Mouse (Mus musculus) pancreas, adult 10 weeks (tissue): Measurements from ENCODE around the gene Vsig8. TPM values are rescaled to one million over a fixed set of nuclear protein-coding genes. Genes with fewer than 3 reads are reported as not detected.

Source experiments
- polyA plus RNA-seq: library from polyadenylated mRNA; stranded (reverse); fragments of 350-450 nt; fragmentation: Illumina TruSeq; extraction: RNeasy Lipid Tissue Mini Kit (QIAGEN cat#74804); gene quantifications from one replicate; pipeline ENCODE4 v1.2.3, GENCODE M21; 2015; ENCODE audit warnings: low read depth, low replicate concordance; ENCODE audit not compliant: insufficient read depth

Vsig8 gene
- not detected for polyA plus RNA-seq

GRCm38 (mm10) chr1:172555638-172556037 is at the start of gene Vsig8:
Vsig8 (plus strand) TSS chr1:172555938.

GRCm38 (mm10) chr1:172520576-172521440 is 34.9 kb upstream of the Vsig8 start, which contains the start of gene Cfap45:
Cfap45 (plus strand) TSS chr1:172520801.

GRCm38 (mm10) chr1:172590385-172590784 is 34.6 kb downstream of the Vsig8 start, which contains the start of gene Slamf8:
Slamf8 (minus strand) TSS chr1:172590568.

GRCm38 (mm10) chr1:172602326-172602725 is 46.6 kb downstream of the Vsig8 start, which contains the start of gene Fcrl6:
Fcrl6 (minus strand) TSS chr1:172602551.

Other genes with a start within 250 kb of the Vsig8 start
- gene Kcnj9, start 226.6 kb upstream of the Vsig8 start, polyA plus RNA-seq: not detected
- not detected for gene Kcnj10, start 214.7 kb upstream of the Vsig8 start, polyA plus RNA-seq
- 3.2 TPM for gene Pigm, start 179.4 kb upstream of the Vsig8 start, polyA plus RNA-seq
- gene Slamf9, start 80.6 kb upstream of the Vsig8 start, polyA plus RNA-seq: 1.5 TPM
- gene Igsf9, start 74.2 kb upstream of the Vsig8 start, polyA plus RNA-seq: 2.0 TPM
- 64.6 TPM for gene Tagln2, start 55.9 kb upstream of the Vsig8 start, polyA plus RNA-seq
- gene Cfap45, start 35.1 kb upstream of the Vsig8 start, polyA plus RNA-seq: not detected
- not detected for gene Slamf8, start 34.6 kb downstream of the Vsig8 start, polyA plus RNA-seq
- gene Fcrl6, start 46.6 kb downstream of the Vsig8 start, polyA plus RNA-seq: not detected
- gene Dusp23, start 77.0 kb downstream of the Vsig8 start, polyA plus RNA-seq: 6.0 TPM
- 1.8 TPM for gene Crp, start 142.1 kb downstream of the Vsig8 start, polyA plus RNA-seq